Mouse (Mus musculus) kidney, adult 11 months (tissue): ENCODE results near the gene Gm11172.

ENCODE experiments used
- DNase-seq: peaks from one replicate; pipeline ENCODE4 v3.0.0; 2022

Gm11172 gene

DNA sequence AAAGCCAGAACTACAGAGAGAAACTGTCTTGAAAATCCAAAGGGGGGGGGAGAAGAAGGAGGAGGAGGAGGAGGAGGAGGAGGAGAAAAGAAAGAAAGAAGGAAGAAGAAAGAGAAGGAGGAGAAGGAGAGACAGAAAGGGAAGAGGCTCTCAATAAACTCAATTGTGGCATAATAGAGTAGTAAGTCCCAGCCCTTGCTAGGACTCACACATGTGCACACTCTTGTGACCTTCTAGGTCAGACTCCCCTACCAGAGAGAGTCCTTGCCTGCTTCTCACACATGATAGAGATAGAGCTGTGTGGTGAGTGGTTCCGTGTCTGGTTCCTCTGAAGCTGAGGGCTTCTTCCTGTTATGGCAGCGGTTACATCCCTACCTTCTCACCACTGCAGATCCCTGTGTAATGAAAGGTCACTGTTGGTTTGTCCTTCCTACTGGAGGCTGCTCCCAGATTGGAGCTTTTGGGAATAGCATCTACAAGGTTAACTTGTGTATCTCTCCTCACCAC is at the start of gene Gm11172:
Gm11172 (plus strand) TSS at position 51 of the 507 bp plus-strand sequence.
- no peak for DNase-seq

DNA sequence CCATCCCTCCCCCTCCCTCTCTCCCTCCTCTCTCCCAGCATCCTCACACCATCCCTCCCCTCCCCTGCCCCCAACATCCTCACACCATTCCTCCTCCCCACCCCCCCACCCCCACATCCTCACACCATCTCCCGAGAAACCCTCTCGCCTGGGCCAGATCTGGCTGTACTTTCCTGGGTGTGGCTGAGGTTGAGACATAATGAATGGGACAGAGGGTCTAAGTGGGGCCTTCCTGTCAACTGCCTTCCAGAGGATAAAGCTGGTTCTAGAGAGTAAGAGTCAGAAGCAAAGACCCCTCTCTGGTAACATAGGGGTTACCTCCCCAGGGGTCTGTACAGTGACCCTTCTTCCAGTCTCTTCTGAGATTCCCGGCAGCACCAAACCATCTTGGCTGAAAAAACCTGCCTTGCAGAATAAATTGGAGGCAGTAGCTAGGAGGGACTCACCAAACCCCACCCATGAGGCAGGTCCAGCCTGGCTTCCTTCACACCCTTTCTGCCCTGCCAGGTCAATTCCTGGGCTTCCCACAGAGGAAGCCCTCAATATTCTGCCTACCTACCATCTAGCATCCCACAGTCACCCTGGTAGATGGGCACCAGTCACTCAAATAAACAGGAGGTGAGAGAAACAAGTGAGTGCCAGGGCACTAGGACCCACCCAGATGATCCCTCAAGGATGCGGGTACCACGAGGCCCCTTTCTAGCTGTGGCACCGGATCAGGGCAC is 49.0 kb upstream of the Gm11172 start:
- DNase-seq: no peak

- DNase-seq: no peak
Measured at GRCm38 (mm10) chr16:10764323-10764722, 48.4 kb upstream of the Gm11172 start.

- DNase-seq: peak; percentile 35
Measured at GRCm38 (mm10) chr16:10767158-10767557, 45.6 kb upstream of the Gm11172 start.

DNA sequence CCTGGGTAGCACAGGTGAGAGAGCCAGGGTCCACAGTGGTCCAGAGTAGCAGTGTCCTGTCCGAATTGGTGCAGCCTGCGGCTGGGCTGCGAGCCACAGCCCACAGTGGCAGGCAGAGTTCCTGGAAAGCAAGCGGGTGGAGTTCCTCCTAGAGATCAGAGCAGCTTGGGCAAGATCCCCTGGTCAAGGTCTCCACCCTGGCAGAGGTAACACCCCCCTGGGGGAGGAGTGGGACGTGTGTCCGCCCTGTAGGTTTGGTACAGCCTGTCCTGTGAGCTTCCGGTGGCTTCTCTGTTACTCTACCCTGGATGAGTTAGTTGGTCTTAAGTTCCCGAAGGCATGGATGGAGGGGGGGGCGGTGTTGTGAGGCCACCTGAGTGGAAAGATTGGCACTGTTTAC is 43.9 kb upstream of the Gm11172 start:
- no peak for DNase-seq

DNA sequence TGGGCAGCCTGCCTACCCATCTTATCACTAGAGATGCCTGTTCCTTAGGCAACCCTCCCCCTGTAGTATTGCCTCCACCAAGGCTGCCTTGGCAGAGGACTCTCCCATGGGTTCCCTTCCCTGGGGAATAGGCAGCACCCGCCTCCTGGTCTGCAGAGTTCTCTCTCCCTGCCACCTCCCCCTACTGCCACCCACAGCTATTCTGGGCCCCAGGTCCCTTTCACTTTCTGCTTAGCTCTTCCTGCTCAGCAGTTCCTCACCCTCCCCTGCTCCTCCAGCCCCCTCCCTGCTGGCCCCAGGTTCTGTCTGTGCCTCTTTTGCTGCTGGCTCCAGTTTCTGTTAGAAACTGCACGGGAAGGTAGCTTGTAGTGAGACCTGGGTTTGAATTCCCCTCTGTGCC is 43.1 kb upstream of the Gm11172 start:
- DNase-seq: no peak

DNA sequence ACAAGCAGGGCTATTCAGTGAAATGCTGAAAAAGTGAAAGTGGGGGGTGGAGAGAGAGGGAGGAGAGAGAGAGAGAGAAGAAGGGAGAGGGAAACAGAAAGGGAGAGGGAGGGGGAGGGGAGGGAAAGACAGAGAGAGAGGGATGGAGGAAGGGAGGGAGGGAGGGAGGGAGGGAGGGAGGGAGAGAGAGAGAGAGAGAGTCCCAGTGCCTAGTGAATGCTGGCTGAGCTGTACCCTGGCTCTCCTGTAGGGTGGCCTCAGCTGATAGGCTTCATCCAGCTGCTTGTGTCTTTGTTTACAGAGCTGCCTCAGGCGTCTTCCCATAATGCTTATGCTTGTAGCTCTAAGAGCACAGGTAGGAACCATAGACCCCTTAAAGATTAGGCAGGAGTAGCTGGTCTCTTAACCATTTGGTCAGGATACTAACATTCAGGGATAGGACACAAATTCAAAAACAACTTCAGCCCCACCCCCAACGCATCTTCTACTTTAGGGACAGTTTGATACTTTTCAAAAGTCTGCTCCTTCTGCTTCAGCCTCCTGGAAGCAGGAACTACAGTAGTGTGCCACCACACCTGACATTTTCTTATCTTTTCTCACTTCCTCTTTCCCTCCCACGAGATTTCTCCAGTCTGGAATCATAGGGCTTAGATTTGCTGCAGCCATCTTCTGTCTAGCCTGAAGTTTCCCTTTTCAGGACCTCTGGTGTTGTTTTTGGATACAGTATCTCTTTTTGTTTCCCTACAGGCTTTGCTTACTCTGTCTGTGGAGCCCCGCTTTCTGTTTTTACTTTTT is 42.0 kb upstream of the Gm11172 start:
- DNase-seq: no peak

DNA sequence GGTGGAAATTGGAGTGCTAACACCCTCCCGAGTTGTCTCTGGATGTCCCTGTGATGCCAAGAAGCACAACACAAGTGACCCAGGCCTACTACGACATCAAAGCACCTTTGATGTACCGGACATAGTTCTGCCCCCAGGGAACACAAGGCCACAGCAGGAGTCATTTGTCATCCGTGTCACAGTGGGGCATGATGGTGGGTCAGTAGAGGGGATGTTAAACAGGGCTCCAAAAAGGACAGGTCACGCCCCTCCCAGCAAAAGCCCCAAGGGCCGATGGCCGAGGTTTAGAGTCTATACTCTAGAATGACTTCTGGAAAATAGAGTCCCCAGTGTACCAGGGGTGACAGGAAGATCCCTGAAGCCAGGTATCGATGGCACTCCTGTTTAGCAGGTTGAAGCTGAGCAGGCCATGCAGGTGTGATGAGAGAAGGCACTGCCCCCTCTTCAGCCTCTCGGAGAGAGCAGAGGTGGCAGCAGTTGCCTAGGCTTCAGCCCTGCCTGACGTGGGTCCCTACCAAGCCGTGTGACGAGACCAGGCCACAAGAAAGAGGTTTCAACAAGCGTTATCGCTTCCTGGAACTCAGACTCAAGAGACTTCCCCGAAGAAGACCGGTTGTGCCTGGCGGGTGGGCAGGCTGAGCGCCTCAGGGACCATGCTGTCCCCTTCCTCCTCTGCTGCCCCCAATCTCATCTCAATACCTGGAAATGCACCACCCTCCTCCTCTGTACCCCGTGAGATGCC is 40.8 kb upstream of the Gm11172 start:
- DNase-seq: no peak

GRCm38 (mm10) chr16:10773543-10773942 is 39.2 kb upstream of the Gm11172 start:
- DNase-seq: no peak

DNA sequence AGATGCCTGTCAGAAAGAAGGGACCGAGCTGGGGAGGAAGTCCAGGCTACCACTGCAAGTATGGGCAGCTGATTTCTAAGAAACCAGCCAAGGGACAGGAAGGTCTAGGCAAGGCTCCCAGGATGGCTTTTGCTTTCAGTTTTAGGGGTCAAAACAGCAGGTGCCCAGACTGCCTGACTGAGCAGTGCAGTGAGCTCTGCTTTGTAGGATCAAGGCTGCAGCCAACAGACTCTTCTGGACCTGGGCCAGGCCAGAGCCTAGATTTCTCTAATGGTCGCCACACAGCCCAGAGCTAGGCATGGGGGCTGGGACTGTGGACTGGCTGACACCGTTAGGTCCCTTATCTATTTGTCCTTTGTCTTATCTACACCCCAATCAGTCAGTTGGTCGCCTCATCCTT is 38.0 kb upstream of the Gm11172 start:
- DNase-seq: no peak

- DNase-seq: no peak
Measured at GRCm38 (mm10) chr16:10776322-10776721, 36.4 kb upstream of the Gm11172 start.

DNA sequence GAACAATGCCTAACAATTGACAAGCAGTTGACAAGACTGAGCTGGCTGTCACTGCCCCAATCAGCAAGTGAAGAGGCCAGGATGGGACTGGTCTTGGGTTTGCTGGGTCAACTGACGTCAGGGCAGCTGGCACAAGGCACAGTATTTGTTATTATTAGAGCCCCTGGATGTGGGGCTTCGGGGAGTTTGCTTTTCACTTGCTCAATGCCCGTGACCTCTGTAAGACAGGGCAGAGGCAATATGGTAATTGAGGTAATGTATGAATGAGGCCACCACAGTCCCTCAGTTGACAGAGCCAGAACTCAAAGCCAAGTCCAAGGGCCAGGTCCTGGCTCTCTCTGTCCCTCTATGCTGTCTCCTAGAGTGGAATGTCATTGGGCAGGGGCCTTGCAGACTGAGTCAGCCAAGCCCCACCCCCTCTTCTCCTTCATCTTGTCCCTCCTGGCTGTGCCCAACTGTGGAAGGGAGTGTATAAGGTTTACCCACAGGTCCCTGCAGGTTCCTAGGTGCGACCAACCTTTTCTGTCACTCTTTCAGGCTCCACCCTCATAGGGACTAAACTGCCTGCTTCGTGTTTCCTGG is 35.0 kb upstream of the Gm11172 start:
- no peak for DNase-seq

- DNase-seq: no peak
Measured at GRCm38 (mm10) chr16:10780631-10781120, 32.0 kb upstream of the Gm11172 start.

- no peak for DNase-seq
Measured at GRCm38 (mm10) chr16:10781862-10782371, 30.8 kb upstream of the Gm11172 start.

- peak; percentile 29 for DNase-seq
Measured at GRCm38 (mm10) chr16:10782377-10783151, 30.2 kb upstream of the Gm11172 start.

DNA sequence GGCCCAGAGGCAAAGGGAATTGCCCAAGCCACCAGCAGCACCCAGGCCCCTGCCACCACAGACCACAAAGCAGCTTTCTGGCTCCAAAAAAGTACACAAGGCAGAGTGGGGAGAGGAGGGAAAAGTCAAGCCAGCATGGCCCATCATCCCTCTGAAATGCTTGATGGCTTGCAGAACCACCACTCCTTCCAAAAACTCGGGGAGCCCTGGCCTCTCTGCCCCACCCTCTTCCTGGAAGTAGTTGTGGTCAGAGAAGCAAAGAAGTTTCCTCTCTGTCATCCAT is 29.6 kb upstream of the Gm11172 start:
- DNase-seq: no peak

DNA sequence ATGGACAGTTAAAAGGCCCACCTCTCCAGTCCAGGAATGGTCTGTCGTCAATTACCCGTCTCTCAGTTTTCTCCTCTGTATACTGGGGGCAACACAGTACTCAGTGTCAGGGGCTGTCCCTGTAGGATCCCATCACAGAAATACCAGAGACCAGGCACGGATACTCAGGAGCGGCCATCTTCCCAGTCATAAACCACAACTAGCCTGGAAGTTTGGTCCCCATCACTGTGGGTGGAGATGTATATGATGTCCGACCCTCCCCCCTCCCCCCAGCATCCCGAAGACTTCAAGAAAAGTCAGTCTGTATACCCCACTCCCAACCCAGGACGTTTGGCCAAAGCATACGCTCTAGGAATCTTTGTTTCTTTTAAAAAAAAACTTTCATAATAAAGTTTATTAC is 29.3 kb upstream of the Gm11172 start:
- no peak for DNase-seq

- DNase-seq: no peak
Measured at GRCm38 (mm10) chr16:10783883-10784792, 28.6 kb upstream of the Gm11172 start.

- DNase-seq: peak; percentile 78
Measured at GRCm38 (mm10) chr16:10784793-10785370, 27.8 kb upstream of the Gm11172 start.
